Mouse (Mus musculus): ENCODE results near the gene Akap5.

The Akap5 gene

GRCm38 (mm10) chr12:76368790-76369205 lies 44.1 kb downstream of the Akap5 start:
- no peak for DNase-seq (ENCODE audit: low spot score)

DNA sequence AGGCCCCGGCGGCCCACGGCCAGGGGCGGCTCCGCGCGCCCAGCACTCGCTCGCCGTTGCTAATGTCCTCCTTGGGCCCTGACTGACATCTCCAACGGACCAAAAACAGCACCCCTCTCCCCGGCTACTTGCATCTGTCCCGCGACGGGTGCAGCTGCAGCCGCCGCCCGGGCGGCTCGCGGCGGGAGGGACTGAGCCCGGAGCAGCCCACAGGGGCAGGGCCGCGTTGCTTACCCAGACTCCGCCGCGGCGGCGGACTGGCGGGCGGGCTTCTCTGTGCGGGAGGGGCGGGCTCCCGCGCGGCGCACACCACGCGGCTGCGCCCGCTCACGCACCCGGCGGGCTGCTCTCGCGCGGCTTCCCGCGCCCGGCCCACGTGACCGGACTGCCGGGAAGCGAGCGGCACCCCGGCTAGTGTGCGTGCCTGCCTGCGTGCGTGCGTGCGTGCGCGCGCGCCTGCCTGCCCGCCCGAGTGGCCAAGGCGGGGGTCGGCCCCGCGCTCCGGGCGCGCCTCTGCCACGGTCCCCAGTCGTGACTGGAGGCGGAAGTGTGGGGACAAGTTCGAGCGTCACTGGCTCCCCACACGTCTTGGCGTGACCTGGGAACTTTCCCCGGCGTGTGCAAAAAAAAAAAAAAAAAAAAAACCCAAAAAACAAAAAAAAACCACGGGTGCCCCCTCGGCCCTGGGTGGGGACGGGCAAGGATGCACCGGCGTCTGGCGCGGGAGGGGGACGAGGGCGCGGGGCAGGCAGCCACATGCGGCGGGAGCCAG lies 44.7 kb downstream of the Akap5 start, which contains the start of gene Zbtb25:
Gene Zbtb25 (minus strand): TSS at position 397 of the 772 bp plus-strand sequence.
- peak; percentile 52 for DNase-seq (ENCODE audit: low spot score)

DNA sequence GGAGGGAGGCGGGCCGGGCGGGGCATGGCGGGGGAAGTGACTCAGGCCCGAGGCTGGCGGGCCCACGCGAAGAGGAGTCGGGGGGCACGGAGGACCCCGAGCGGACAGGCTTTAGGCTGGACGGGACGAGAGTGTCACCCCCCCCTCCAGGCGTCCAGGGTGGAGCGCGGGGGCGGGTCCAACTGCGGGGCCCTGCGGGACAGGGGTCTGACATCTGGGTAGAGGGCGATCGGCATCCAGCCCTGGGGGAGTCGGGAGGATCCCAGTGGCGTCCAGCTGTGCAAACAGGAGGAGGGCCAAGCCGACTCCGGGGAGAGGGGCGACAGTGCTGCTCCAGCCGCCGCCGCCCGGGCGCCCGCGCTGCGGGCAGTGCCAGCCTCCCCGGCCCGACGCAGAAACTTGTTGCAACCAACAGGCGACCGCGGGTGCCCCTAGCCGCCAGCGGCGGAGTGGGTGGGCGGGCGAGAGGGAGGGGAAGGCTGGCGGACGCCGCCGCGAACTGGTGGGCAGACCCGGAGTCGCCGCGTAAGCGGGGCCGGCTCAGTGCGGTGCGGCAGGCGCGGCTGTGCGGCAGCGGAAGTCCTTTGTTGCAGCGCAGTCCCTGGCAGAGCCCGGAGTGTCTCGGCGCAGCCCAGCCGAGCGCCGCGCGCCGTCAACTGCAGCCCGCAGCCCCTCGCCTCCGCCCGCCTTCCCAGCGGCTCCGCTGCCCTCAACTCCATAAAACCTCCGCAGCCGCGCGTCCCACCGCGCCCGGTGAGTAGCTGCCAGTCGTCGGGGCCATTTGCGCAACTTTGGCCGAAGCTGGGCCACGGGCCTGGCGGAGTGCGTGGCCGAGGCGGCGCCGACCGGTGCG lies 45.5 kb downstream of the Akap5 start, which contains the start of gene Zbtb1:
Gene Zbtb1 (plus strand): TSS at position 289 of the 853 bp plus-strand sequence.
- DNase-seq (ENCODE audit: low spot score): no peak

DNA sequence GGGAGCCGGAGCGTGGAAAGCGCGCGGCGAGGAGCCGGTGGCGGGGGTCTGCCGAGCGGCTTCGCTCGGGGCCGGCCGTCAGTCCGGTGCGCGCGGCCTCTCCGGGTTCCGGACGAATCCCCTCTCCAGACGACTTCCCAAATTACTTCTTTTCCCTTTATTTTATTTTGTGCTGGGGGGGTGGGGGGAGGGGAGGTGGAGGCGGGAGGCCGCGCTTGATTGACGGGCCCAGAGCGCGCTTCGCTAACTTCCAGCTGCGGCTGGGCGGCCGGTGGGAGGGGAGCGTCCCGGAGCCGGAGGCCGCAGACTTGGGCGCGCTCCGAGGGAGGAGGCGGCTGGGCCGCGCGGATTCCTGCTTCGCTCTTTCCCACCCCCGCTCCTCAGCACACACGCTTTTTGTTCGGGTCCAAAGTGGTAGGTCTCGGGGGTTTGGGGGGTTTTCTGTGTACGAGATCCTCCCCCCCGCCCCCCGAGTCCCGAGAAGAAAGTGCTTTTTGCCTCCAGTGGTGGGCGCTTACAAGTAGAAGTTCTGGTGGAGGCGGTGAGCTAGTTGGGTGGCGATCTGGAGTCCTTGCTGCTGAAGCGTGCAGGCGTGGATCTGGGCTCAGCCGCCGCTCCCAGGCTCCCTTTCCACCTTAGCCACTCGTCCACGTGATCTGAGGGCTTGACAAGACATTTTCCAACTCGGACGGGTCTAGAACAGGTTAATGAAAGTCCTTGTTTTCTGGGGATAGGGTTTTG lies 46.3 kb downstream of the Akap5 start:
- no peak for DNase-seq (ENCODE audit: low spot score)

- no peak for DNase-seq (ENCODE audit: low spot score)
Observed at GRCm38 (mm10) chr12:76372046-76372445, 47.4 kb downstream of the Akap5 start.

DNA sequence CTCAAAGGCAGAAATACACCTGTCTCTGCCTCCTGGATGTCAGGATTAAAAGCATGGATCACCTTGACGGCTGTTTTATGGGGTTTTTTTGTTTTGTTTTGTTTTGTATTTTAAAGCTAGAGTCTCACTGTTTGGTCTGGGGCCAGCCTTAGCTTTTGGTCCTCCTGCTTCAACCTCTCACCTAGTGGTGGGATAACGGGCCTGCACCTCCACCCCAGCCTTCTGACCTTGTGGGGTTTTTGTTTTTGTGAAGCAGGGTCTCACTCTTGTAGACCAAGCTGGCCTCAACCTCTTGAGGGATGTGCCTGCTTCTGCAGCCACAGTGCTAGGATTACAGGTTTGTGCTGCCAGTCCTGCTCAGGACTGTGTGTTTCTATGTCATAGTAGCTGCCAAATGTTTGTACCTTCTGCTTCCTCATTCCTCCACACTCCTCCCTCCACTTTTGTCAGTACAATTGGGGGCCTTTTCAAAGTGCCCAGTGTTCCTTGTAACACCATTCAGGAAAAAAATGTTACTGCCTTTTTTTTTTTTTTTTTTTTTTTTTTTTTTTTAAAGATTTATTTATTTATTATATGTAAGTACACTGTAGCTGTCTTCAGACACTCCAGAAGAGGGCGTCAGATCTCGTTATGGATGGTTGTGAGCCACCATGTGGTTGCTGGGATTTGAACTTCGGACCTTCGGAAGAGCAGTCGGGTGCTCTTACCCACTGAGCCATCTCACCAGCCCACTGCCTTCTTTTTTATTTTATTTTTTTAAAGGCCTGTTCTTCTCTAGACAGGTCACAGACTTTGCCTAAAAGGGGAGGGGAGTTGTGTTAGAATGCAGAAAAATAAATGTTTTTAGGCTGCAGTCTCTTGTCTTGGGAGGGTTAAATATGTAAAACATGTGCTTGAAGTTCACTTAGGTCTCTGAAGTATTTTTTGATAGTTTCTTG lies 48.5 kb downstream of the Akap5 start:
- DNase-seq (ENCODE audit: low spot score): no peak

DNA sequence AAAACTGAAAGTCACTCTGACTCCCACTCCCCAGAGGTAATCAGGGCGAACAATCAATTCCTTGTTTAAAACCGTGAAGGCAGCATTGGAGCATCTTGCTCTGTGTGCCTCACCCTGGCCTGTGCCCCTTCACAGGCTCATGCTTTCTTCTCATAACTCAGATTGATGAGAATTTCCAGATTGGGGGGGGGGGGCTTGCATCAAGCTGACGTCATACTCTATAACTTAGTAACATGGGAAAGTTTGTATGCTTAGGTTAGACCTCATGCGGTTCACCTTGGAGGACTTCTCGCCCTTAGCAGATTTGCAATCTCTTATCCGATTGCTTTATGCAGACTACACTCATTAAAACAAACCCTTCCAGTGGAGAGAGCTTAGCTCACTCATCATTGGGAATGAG lies 49.3 kb downstream of the Akap5 start:
- no peak for DNase-seq (ENCODE audit: low spot score)

GRCm38 (mm10) chr12:76374911-76375310 lies 50.2 kb downstream of the Akap5 start:
- DNase-seq (ENCODE audit: low spot score): no peak

- DNase-seq (ENCODE audit: low spot score): no peak
Observed at GRCm38 (mm10) chr12:76375506-76375905, 50.8 kb downstream of the Akap5 start.

- no peak for DNase-seq (ENCODE audit: low spot score)
Observed at GRCm38 (mm10) chr12:76376649-76377048, 52.0 kb downstream of the Akap5 start.

GRCm38 (mm10) chr12:76377059-76377458 lies 52.4 kb downstream of the Akap5 start:
- DNase-seq (ENCODE audit: low spot score): no peak

DNA sequence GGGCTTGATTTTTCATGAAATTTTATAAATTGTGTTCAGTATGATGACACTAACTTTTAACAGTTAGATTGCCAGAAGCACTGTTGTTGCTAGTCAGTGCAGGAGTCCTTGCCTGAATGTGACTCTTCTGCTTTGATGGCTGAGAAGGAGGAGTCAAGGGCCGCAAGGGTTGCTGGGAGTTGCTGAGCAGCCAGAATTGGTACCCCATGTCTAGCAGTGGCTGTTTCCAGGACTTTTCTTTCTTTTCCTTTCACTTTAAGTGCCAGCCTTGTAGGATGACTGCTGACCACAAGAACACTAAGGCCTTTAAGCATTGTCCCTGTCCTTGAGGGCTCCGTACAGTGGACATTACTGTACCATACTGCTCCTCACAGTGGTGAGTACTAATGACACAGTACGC lies 53.0 kb downstream of the Akap5 start:
- DNase-seq (ENCODE audit: low spot score): no peak

DNA sequence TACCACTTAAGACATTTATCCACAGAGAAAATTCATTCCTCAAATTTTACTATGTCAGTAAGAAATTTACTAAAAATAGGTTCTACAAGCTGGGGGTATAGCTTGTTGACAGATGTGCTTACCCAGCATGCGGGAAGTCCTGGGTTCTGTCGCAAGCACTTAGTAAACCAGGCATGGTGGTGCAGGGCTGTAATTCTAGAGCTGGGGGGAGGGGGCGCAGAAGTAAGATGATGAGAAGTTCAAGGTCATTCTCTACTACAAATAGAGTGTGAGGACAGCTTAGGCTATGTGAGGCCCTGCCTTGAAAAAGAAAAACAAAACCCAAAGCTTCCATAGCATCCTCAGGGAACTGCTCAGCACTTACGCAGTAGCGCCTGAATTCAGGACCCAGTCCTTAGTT lies 53.9 kb downstream of the Akap5 start:
- no peak for DNase-seq (ENCODE audit: low spot score)

- no peak for DNase-seq (ENCODE audit: low spot score)
Observed at GRCm38 (mm10) chr12:76380151-76380550, 55.5 kb downstream of the Akap5 start.

Measured in layer of hippocampus, adult 9-10 months (tissue).